Mouse (Mus musculus): ENCODE measurements around the gene Rhbdd1. TPM values are rescaled to one million over a fixed set of nuclear protein-coding genes. Genes with fewer than 3 reads are reported as not detected.

Gene Rhbdd1
- polyA plus RNA-seq, 1 experiment from 2014 or later: 12.1 TPM

DNA sequence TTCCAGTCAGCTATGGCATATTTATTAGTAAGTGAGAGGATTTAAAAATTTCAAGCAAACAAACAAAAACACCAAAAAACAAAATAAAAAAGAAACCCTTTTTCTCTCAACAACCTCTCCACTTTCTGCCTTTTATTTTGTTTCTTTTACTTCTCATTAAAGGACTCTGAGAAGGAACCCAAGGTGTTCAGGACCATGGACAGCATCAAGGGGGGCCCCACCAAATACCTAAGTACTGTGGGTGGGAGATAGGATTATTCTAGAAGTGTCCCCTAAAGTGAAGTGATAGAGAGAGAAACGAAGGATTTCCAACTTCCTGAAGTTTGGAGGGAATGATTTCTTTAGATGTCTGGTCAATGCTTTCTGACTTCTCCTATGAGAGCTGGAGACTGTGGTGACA is 17.7 kb upstream of the Rhbdd1 start:
- Histone ChIP-seq H3K27ac (ENCODE audit: low read depth, low read length) (no peak overlapping the region), H3K9me3 (ENCODE audit: control insufficient read depth, low read length) (no peaks in the 10 kb centered on the region), H3K27me3 (replicated peaks; ENCODE audit: control insufficient read depth, insufficient read depth, low read length) (peaks cover 5% of the 10 kb centered on the region), H3K36me3 (ENCODE audit: control insufficient read depth, insufficient read depth, low read length) (no peaks in the 10 kb centered on the region), H3K4me1 (replicated peaks; ENCODE audit: control insufficient read depth, insufficient read depth, low read length) (no peaks in the 10 kb centered on the region), H3K4me3 (ENCODE audit: low read depth, low read length) (no peak overlapping the region), H3K4me2 (no peak overlapping the region), H3K9ac (ENCODE audit: low read depth, low read length) (no peak overlapping the region)
- DNase-seq (ENCODE audit: low spot score): no peak
- ATAC-seq (replicated peaks; ENCODE audit: low FRiP score): no peak
- WGBS: 4% methylated on average over 1 of the region's 1 CpGs

DNA sequence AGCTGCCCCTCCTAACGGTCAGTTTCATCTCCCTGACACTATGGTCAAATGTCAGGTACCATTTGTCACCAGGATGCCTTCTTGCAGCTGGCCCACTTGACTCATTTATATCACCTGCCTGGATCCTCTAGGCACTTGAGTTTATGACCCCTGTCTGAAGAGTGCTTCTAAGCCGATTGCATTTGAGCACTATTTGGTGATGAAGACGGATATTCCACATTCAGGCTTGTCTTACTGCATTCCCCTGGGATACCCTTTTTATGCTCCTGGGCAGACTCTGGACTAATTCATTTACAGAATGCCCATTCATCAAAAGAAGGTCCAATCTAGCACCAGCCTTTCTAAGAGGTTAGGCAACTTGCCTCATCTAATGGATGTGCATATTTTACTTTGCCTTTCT is 11.8 kb upstream of the Rhbdd1 start:
- no peak for DNase-seq (ENCODE audit: low spot score)
- H3K36me3 ChIP-seq (ENCODE audit: control insufficient read depth, insufficient read depth, low read length): no peaks in the 10 kb centered on the region
- no peaks in the 10 kb centered on the region for H3K4me1 ChIP-seq (replicated peaks; ENCODE audit: control insufficient read depth, insufficient read depth, low read length)
- H3K4me2 ChIP-seq: no peak overlapping the region
- ATAC-seq (replicated peaks; ENCODE audit: low FRiP score): no peak
- 78% methylated on average over 3 of the region's 3 CpGs for WGBS
- H3K27ac ChIP-seq (ENCODE audit: low read depth, low read length): no peak overlapping the region
- no peaks in the 10 kb centered on the region for H3K9me3 ChIP-seq (ENCODE audit: control insufficient read depth, low read length)
- no peak overlapping the region for H3K4me3 ChIP-seq (ENCODE audit: low read depth, low read length)
- H3K27me3 ChIP-seq (replicated peaks; ENCODE audit: control insufficient read depth, insufficient read depth, low read length): no peaks in the 10 kb centered on the region
- H3K9ac ChIP-seq (ENCODE audit: low read depth, low read length): no peak overlapping the region

DNA sequence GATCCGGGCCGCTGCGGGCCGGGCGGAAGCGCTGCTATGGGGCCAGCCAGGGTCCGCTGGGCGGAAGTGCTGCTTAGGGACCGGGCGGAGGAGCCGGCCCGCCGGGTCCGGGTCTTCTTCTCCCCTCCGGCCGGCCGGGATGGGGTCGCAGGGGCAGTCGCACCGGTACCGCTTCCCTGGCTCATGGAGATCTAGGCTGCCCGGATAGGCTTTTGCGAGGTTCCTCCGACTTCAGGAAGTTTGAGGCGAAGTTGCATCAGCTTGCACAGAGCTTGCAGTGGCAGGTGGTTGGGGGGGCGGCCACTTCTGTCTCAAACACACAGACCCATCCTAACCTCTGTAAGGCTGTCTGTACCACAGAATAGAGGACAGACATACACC is 484 bp downstream of the Rhbdd1 start:
- DNase-seq (ENCODE audit: low spot score): no peak
- under 1% methylated on average over 26 of the region's 26 CpGs for WGBS
- Histone ChIP-seq H3K27ac (ENCODE audit: low read depth, low read length) (peak overlapping the region; percentile 93), H3K4me1 (replicated peaks; ENCODE audit: control insufficient read depth, insufficient read depth, low read length) (no peaks in the 10 kb centered on the region), H3K27me3 (replicated peaks; ENCODE audit: control insufficient read depth, insufficient read depth, low read length) (no peaks in the 10 kb centered on the region), H3K9me3 (ENCODE audit: control insufficient read depth, low read length) (no peaks in the 10 kb centered on the region), H3K4me3 (ENCODE audit: low read depth, low read length) (peak overlapping the region; percentile 90), H3K4me2 (peak overlapping the region; percentile 69), H3K36me3 (ENCODE audit: control insufficient read depth, insufficient read depth, low read length) (no peaks in the 10 kb centered on the region), H3K9ac (ENCODE audit: low read depth, low read length) (peak overlapping the region; percentile 94)
- peak; percentile 76 for ATAC-seq (replicated peaks; ENCODE audit: low FRiP score)

DNA sequence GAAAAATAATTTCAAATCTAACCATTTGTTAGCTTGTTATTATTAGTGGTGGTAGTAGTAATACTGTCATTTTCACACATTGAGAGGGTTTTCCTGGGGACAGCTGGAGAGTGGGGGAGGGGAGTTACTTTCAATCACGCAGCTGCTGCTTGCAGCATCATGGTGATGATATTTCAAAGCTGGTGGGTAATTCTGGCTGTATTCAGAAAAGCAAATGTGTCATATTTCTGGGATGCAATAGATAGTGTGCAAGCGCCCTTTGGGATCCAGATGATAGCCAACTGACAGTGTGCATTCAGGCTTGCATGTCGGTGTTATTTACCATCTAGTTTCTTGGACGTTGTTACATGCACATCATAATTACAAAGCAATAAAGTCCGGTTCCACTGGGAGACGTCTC is 4.2 kb downstream of the Rhbdd1 start:
- no peak overlapping the region for H3K27ac ChIP-seq (ENCODE audit: low read depth, low read length)
- DNase-seq (ENCODE audit: low spot score) (no peak), ATAC-seq (replicated peaks; ENCODE audit: low FRiP score) (no peak)
- H3K4me2 ChIP-seq: no peak overlapping the region
- 85% methylated on average over 6 of the region's 6 CpGs for WGBS
- H3K9me3 ChIP-seq (ENCODE audit: control insufficient read depth, low read length): no peaks in the 10 kb centered on the region
- no peak overlapping the region for H3K4me3 ChIP-seq (ENCODE audit: low read depth, low read length)
- H3K27me3 ChIP-seq (replicated peaks; ENCODE audit: control insufficient read depth, insufficient read depth, low read length): no peaks in the 10 kb centered on the region
- H3K9ac ChIP-seq (ENCODE audit: low read depth, low read length): no peak overlapping the region
- H3K36me3 ChIP-seq (ENCODE audit: control insufficient read depth, insufficient read depth, low read length): no peaks in the 10 kb centered on the region
- H3K4me1 ChIP-seq (replicated peaks; ENCODE audit: control insufficient read depth, insufficient read depth, low read length): no peaks in the 10 kb centered on the region

DNA sequence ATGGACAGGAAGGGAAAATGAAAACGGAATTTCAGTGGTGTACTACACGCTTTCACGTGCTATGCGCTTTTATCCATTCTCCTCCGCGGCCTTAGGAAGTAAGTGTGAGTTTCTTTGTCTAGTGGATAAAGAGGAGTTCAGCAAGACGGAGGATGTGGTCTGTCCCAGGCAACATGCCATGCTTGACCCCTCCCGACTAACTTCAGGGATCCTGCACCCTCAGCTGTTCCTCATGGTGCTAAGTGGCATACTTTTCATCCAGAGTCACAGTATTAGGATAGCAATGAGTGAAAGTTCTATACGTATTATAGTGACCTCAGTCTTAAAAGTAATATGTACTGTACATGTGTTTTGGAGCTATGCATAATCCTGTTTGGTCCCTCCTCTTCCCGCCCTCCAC is 4.6 kb downstream of the Rhbdd1 start:
- H3K9me3 ChIP-seq (ENCODE audit: control insufficient read depth, low read length): no peaks in the 10 kb centered on the region
- no peak overlapping the region for H3K4me3 ChIP-seq (ENCODE audit: low read depth, low read length)
- ATAC-seq (replicated peaks; ENCODE audit: low FRiP score) (no peak), DNase-seq (ENCODE audit: low spot score) (no peak)
- H3K4me2 ChIP-seq: no peak overlapping the region
- H3K9ac ChIP-seq (ENCODE audit: low read depth, low read length): no peak overlapping the region
- H3K4me1 ChIP-seq (replicated peaks; ENCODE audit: control insufficient read depth, insufficient read depth, low read length): no peaks in the 10 kb centered on the region
- no peaks in the 10 kb centered on the region for H3K36me3 ChIP-seq (ENCODE audit: control insufficient read depth, insufficient read depth, low read length)
- no peak overlapping the region for H3K27ac ChIP-seq (ENCODE audit: low read depth, low read length)
- WGBS: 91% methylated on average over 10 of the region's 10 CpGs
- H3K27me3 ChIP-seq (replicated peaks; ENCODE audit: control insufficient read depth, insufficient read depth, low read length): no peaks in the 10 kb centered on the region

DNA sequence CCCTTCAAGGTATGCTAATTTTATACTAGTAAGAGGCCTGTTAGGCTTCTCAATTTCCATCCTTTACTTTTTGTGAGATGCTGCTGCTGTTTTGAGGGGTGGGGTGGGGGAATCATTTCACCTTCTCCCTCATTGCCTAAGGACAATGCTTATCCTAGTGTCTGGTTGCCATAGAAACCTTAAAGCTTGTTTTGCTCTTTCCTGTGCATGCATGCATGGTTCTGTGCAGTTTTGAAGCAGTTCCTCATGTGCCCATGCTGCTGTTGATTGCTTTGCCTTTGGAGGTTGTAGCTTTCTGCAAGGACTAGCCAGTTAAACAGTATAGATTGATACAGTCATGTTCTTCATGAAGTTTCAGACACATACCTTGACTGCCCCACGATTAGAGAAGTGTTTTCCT is 5.2 kb downstream of the Rhbdd1 start:
- no peaks in the 10 kb centered on the region for H3K4me1 ChIP-seq (replicated peaks; ENCODE audit: control insufficient read depth, insufficient read depth, low read length)
- no peak overlapping the region for H3K4me3 ChIP-seq (ENCODE audit: low read depth, low read length)
- H3K27me3 ChIP-seq (replicated peaks; ENCODE audit: control insufficient read depth, insufficient read depth, low read length): no peaks in the 10 kb centered on the region
- H3K27ac ChIP-seq (ENCODE audit: low read depth, low read length): no peak overlapping the region
- no peak for ATAC-seq (replicated peaks; ENCODE audit: low FRiP score)
- no peak overlapping the region for H3K4me2 ChIP-seq
- DNase-seq (ENCODE audit: low spot score): no peak
- H3K9ac ChIP-seq (ENCODE audit: low read depth, low read length): no peak overlapping the region
- WGBS: 81% methylated on average over 1 of the region's 1 CpGs
- no peaks in the 10 kb centered on the region for H3K36me3 ChIP-seq (ENCODE audit: control insufficient read depth, insufficient read depth, low read length)
- H3K9me3 ChIP-seq (ENCODE audit: control insufficient read depth, low read length): no peaks in the 10 kb centered on the region

DNA sequence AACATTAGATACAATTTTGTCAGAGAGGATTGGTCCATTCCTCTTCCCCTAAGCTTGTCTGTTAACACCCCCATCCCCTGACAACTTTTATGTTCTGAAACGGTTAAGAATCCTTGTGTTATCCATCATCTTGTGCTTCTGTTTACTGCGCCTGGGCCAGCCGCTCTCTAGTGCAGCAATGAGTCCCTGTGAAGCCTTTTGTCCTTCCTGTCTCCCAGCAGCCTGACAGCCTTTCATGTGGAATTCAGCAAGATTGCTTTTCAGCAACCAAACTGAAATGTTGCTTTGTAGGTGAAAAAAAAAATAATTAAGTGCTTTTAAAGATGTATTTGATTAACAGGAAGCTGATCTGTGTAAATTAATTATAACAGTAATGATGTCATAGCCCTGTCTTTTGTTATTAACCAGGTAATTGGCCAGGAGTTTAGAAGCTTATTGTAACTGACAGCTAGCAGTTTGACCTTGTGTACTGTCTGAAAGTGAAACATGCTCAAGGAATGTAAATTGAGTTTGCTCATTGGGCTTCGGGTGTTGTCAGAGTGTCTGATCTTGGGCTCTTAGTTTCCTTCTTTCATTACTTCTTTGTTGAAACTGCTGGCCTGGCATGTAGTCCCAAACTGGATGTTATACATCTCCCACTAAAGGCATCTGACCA is 8.0 kb downstream of the Rhbdd1 start:
- Histone ChIP-seq H3K4me1 (replicated peaks; ENCODE audit: control insufficient read depth, insufficient read depth, low read length) (no peaks in the 10 kb centered on the region), H3K27ac (ENCODE audit: low read depth, low read length) (no peak overlapping the region), H3K9ac (ENCODE audit: low read depth, low read length) (no peak overlapping the region), H3K36me3 (ENCODE audit: control insufficient read depth, insufficient read depth, low read length) (no peaks in the 10 kb centered on the region), H3K27me3 (replicated peaks; ENCODE audit: control insufficient read depth, insufficient read depth, low read length) (no peaks in the 10 kb centered on the region), H3K4me3 (ENCODE audit: low read depth, low read length) (no peak overlapping the region), H3K4me2 (no peak overlapping the region), H3K9me3 (ENCODE audit: control insufficient read depth, low read length) (no peaks in the 10 kb centered on the region)
- no peak for ATAC-seq (replicated peaks; ENCODE audit: low FRiP score)
- 64% methylated on average over 4 of the region's 4 CpGs for WGBS
- no peak for DNase-seq (ENCODE audit: low spot score)

DNA sequence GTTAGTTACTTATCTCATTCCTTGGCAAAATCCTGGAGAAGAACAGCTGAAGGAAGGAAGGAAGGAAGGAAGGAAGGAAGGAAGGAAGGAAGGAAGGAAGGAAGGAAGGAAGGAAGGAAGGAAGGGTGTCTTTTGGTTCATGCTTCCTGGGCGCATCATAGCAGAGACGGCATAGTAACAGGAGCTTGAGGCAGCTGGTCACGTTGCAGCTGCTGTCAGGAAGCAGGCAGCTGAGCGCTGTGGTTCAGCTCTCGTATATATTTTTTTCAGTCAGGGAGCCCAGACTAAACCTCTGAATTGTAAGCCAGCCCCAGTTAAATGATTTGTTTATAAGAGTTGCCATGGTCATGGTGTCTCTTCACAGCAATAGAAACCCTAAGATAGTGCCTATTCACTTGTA is 9.9 kb downstream of the Rhbdd1 start:
- H3K4me3 ChIP-seq (ENCODE audit: low read depth, low read length): no peak overlapping the region

DNA sequence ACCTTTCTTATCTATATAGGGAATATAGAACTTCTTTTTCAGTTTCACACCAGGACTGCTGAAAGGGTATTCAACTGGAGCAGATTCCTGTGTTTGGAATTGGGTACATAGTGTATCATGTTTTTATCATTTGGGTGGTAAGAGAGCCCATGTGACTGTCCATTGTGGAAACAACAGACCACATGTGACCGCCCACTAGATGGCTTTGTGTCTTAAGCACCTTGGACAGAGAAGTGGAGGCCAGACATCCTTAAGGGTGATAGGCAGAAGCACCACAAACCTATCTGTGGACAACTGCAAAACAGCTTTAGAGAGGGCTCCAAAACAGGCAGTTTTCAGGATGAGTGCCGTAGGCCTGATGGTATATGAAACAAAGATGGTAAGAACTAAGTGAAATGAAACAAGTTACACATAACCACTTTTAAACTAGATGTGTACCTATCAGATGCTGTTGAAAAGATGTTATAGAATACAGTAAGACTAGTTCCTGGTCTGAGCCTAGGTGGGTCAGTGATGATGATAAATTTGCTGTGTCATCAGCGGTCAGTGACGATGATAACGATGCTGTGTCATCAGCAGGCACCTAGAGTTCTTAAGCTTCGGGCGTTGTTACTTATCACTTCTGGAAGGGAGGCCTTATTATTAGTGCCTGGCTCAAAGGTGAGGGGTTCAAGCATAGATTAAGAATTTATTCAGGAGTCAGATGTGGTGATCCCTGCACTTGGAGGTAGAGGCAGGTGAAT is 12.0 kb downstream of the Rhbdd1 start:
- H3K36me3 ChIP-seq (ENCODE audit: control insufficient read depth, insufficient read depth, low read length): no peaks in the 10 kb centered on the region
- ATAC-seq (replicated peaks; ENCODE audit: low FRiP score) (peak; percentile 26; the same call in 1 of the 2 replicates), DNase-seq (ENCODE audit: low spot score) (no peak)
- H3K9me3 ChIP-seq (ENCODE audit: control insufficient read depth, low read length): no peaks in the 10 kb centered on the region
- no peak overlapping the region for H3K4me3 ChIP-seq (ENCODE audit: low read depth, low read length)
- WGBS: 86% methylated on average over 7 of the region's 7 CpGs
- no peaks in the 10 kb centered on the region for H3K27me3 ChIP-seq (replicated peaks; ENCODE audit: control insufficient read depth, insufficient read depth, low read length)
- no peak overlapping the region for H3K27ac ChIP-seq (ENCODE audit: low read depth, low read length)
- H3K4me1 ChIP-seq (replicated peaks; ENCODE audit: control insufficient read depth, insufficient read depth, low read length): no peaks in the 10 kb centered on the region
- H3K4me2 ChIP-seq: no peak overlapping the region
- H3K9ac ChIP-seq (ENCODE audit: low read depth, low read length): no peak overlapping the region

More for the DNA sequence above, 9.9 kb downstream of the Rhbdd1 start:
- Histone ChIP-seq H3K36me3 (ENCODE audit: control insufficient read depth, insufficient read depth, low read length) (no peaks in the 10 kb centered on the region), H3K9me3 (ENCODE audit: control insufficient read depth, low read length) (no peaks in the 10 kb centered on the region), H3K27ac (ENCODE audit: low read depth, low read length) (no peak overlapping the region), H3K4me1 (replicated peaks; ENCODE audit: control insufficient read depth, insufficient read depth, low read length) (no peaks in the 10 kb centered on the region), H3K9ac (ENCODE audit: low read depth, low read length) (no peak overlapping the region), H3K4me2 (no peak overlapping the region), H3K27me3 (replicated peaks; ENCODE audit: control insufficient read depth, insufficient read depth, low read length) (no peaks in the 10 kb centered on the region)
- 86% methylated on average over 5 of the region's 5 CpGs for WGBS
- ATAC-seq (replicated peaks; ENCODE audit: low FRiP score) (no peak), DNase-seq (ENCODE audit: low spot score) (no peak)

Measured in liver, embryonic 11.5 days (tissue).